Mouse (Mus musculus) hindbrain, embryonic 15.5 days (tissue): ENCODE data around the gene Isg15. TPM values are rescaled to one million over a fixed set of nuclear protein-coding genes. Genes with fewer than 3 reads are reported as not detected.
A peak's percentile ranks its signal among the peaks of the same experiment; 100 is the strongest.

Experiments used
- ATAC-seq: fragments of 200-750 bp; cut with Nextera tagmentation; 2 replicates; pipeline ENCODE4 v1.8.0; 2017; ENCODE audit warnings: low read depth, moderate number of reproducible peaks, moderate TSS enrichment; ENCODE audit not compliant: low FRiP score
- H3K27ac ChIP-seq: fragments of 300-500 bp; sonication (generic); replicated peaks from 2 replicates; pipeline ENCODE4 v1.5.1; 2015; ENCODE audit warnings: mild to moderate bottlenecking, inconsistent platforms
- H3K27me3 ChIP-seq: fragments of 300-500 bp; sonication (generic); 2 replicates; pipeline ENCODE4 v1.6.1; 2015; ENCODE audit warnings: control low read depth, inconsistent platforms
- H3K36me3 ChIP-seq: fragments of 300-500 bp; sonication (generic); 2 replicates; pipeline ENCODE4 v1.6.1; 2015; ENCODE audit warnings: control low read depth, inconsistent platforms
- H3K4me1 ChIP-seq: fragments of 300-500 bp; sonication (generic); replicated peaks from 2 replicates; pipeline ENCODE4 v1.6.1; 2015; ENCODE audit warnings: control low read depth, inconsistent platforms
- H3K4me2 ChIP-seq: fragments of 300-500 bp; sonication (generic); 2 replicates; pipeline ENCODE4 v1.6.1; 2015; ENCODE audit warnings: moderate library complexity, mild to moderate bottlenecking, inconsistent platforms
- H3K4me3 ChIP-seq: fragments of 300-500 bp; sonication (generic); 2 replicates; pipeline ENCODE4 v1.5.1; 2015; ENCODE audit warnings: mild to moderate bottlenecking, inconsistent platforms
- H3K9ac ChIP-seq: fragments of 300-500 bp; sonication (generic); 2 replicates; pipeline ENCODE4 v1.6.1; 2015; ENCODE audit warnings: inconsistent platforms
- H3K9me3 ChIP-seq: fragments of 300-500 bp; sonication (generic); 2 replicates; pipeline ENCODE4 v1.6.1; 2016; ENCODE audit warnings: control low read depth, inconsistent platforms
- WGBS: fragments of 180-500 bp; shearing (Covaris S2); methylation state at CpG from one replicate; pipeline ENCODE4 v1.1.7; 2015; 5-methylcytosine and 5-hydroxymethylcytosine counted together
- polyA plus RNA-seq: library from polyadenylated mRNA; unstranded; fragments of >200 nt; fragmentation: Nextera tagmentation; extraction: Ambion mirVana; gene quantifications from 2 replicates; pipeline ENCODE4 v1.2.1, GENCODE M21; 2015

The Isg15 gene
- polyA plus RNA-seq = 1.5 and 5.1 TPM in 2 replicates

DNA sequence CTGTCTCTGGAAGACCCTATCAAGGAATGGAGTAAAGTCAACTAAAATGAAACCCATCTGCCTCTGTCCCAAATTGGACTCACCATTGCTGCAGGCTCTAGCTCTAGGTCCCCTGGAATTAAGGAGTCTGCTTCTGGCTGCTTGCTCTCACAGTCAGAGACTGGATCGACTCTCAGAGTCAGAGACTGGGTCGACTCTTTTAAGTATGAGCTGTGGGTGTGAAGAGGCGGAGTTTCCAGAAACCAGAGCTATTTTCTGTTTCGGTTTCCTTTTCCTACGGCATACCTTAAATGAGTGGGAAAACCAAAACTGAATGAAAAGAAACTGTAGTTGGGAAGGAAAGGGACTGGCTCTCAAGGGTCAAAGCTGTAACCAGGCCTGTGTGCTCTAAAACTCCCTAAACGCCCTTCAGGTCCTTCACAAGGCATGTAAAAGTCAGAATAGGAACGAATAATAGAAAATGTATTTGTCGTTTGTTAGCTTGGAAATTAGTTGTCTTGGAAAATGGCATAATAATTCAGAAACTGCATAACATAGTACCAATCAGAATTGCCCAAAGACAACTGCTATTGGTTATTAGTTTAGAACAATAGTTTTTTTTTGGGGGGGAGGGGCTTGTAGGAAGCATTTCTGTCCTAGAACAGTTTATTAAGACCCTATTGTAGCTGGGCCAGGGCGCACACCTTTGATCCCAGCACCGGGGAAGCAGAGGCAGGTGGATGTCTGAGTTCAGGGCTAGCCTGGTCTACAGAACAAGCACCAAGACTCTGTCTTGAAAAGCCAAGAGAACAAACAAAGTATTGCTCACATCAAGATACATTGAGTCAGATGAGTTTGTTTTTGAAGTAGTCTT, at the start of gene Isg15:
TSS of gene Isg15 (minus strand) at position 196 of the 853 bp plus-strand sequence.
- Histone ChIP-seq H3K9ac (no peak within 1 kb of the TSS), H3K27me3 (no peaks in the 10 kb centered on the region), H3K4me1 (peaks cover 35% of the 10 kb centered on the region), H3K36me3 (no peaks in the 10 kb centered on the region), H3K4me2 (no peak within 1 kb of the TSS), H3K27ac (no peak within 1 kb of the TSS), H3K4me3 (no peak within 1 kb of the TSS), H3K9me3 (no peaks in the 10 kb centered on the region)
- WGBS = 69% methylated on average over 10 of the region's 10 CpGs
- ATAC-seq = no peak

DNA sequence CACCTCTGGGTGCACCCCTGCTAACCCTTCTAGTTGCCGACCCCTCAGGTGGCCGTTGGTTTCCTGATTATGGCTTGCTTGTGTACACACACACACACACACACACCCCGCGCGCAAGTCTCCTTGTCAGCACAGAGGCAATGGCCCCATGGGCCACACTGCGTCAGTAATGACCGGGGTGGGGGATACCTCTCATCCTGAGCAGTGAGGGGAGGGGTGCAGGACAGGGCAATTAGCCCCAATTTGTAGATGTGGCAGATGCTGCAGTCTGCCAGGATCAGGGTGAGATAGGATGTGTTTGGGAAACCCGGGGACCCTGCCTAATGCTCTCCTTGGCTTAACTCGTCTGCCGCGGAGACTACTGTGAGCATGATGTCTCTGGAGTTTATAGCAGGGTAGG, 48.9 kb upstream of the Isg15 start:
- H3K9ac ChIP-seq = no peak overlapping the region

DNA sequence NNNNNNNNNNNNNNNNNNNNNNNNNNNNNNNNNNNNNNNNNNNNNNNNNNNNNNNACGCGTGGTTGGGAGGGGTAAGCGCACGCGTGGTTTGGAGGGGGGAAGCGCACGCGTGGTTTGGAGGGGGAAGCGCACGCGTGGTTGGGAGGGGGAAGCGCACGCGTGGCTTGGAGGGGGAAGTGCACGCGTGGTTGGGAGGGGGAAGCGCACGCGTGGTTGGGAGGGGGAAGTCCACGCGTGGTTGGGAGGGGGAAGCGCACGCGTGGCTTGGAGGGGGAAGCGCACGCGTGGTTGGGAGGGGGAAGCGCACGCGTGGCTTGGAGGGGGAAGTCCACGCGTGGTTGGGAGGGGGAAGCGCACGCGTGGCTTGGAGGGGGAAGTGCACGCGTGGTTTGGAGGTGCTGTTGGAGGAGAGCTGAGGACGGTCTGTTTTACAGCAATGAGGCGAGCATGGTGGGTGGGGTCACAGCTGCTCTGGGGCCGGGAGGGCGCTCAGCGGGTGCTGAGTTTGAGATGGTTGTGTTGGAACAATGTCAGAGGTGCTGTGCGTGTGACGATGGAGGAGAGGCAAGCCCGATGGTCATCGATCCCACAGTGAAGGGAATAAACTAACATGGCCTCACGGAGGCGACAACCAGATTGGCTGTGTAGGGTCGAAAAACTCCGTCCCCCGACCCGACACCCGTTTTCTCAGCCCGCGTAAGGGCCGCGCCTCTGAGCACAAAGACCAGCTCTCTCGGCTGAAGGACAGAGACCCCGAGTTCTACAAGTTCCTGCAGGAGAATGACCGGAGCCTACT, 36.2 kb upstream of the Isg15 start:
- no peak for ATAC-seq
- H3K9ac ChIP-seq = no peak overlapping the region
- H3K4me2 ChIP-seq = peak overlapping the region; percentile 93
- no peaks in the 10 kb centered on the region for H3K9me3 ChIP-seq
- peaks cover 20% of the 10 kb centered on the region for H3K4me1 ChIP-seq
- WGBS = 25% methylated on average over 58 of the region's 60 CpGs
- peak overlapping the region; percentile 97 for H3K4me3 ChIP-seq
- no peak overlapping the region for H3K27ac ChIP-seq
- H3K36me3 ChIP-seq = peaks cover 38% of the 10 kb centered on the region
- H3K27me3 ChIP-seq = no peaks in the 10 kb centered on the region

More for the DNA sequence above, 48.9 kb upstream of the Isg15 start:
- Histone ChIP-seq H3K4me1 (peaks cover 4% of the 10 kb centered on the region), H3K4me3 (no peak overlapping the region), H3K4me2 (no peak overlapping the region), H3K9me3 (no peaks in the 10 kb centered on the region), H3K27me3 (peaks cover 4% of the 10 kb centered on the region), H3K36me3 (peaks cover 40% of the 10 kb centered on the region), H3K27ac (no peak overlapping the region)
- 70% methylated on average over 11 of the region's 11 CpGs for WGBS
- ATAC-seq = 0 out of 2 replicates have a peak, but pooled peaks have one; percentile 4

DNA sequence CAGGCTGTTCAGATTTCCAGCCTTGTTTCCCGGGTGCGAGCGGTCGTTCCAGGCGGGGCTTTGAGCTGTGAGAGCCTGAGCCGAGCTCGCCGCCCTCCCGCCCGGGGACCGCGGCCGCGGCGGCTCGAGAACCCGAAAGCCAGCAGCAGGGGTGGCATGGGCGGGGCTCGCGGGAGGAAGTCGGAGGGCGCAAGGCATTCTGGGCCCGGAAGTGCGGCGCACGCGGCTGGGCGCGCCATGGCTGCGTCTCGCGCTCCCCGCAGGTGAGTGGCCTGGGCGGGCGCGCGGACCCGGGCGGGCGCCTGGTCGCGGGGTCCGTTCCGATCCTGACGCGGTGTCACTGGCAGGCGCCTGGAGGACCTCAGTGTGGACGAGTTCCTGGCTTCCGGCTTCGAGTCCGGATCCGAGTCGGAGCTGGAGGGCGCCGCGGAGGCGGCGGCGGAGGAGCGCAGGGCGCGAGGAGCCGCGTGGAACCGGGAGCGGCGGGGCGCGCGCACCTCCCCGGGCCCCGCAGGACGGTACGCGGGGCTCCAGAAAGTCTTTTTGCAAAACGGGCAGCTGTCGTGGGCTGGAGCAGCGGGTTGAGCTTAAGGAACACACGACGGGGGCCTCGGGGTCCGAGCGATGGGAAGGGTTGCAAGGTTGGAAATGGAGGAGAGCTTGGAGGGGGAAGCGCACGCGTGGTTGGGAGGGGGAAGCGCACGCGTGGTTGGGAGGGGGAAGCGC, 35.4 kb upstream of the Isg15 start, which contains the start of gene Noc2l:
TSS of gene Noc2l (plus strand) at position 203 of the 726 bp plus-strand sequence.
- Histone ChIP-seq H3K9ac (peak within 1 kb of the TSS; percentile 82), H3K4me2 (peak within 1 kb of the TSS; percentile 93), H3K27me3 (no peaks in the 10 kb centered on the region), H3K4me1 (peaks cover 20% of the 10 kb centered on the region), H3K36me3 (peaks cover 37% of the 10 kb centered on the region), H3K9me3 (no peaks in the 10 kb centered on the region), H3K27ac (peak within 1 kb of the TSS; percentile 93), H3K4me3 (peak within 1 kb of the TSS; percentile 97)
- peak; percentile 88 for ATAC-seq
- WGBS = under 1% methylated on average over 86 of the region's 90 CpGs

DNA sequence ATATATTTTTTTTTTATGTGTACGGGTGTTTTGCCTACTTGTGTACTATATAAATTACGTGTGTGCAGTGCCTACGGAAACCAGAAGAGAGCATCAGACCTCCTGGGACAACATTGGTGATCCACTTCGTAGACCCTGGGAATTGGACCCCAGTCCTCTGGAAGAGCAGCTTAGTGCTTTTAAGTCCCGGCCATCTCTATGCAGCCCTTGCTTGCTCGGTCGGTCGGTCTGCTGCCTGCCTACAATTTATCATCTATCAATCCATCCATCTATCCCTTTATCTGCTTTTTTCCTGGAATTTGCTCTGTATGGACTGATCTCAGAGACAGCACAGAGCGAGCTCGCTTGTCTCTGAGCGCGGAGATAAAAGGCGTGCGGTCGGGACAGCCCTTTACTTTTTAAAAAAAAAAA, 34.7 kb upstream of the Isg15 start:
- under 1% methylated on average over 15 of the region's 15 CpGs for WGBS
- no peaks in the 10 kb centered on the region for H3K9me3 ChIP-seq
- peak overlapping the region; percentile 97 for H3K4me3 ChIP-seq
- H3K9ac ChIP-seq = peak overlapping the region; percentile 82
- H3K36me3 ChIP-seq = peaks cover 36% of the 10 kb centered on the region
- H3K4me1 ChIP-seq = peaks cover 20% of the 10 kb centered on the region
- H3K4me2 ChIP-seq = peak overlapping the region; percentile 93
- peak; percentile 38 for ATAC-seq
- H3K27ac ChIP-seq = peak overlapping the region; percentile 93
- H3K27me3 ChIP-seq = no peaks in the 10 kb centered on the region

DNA sequence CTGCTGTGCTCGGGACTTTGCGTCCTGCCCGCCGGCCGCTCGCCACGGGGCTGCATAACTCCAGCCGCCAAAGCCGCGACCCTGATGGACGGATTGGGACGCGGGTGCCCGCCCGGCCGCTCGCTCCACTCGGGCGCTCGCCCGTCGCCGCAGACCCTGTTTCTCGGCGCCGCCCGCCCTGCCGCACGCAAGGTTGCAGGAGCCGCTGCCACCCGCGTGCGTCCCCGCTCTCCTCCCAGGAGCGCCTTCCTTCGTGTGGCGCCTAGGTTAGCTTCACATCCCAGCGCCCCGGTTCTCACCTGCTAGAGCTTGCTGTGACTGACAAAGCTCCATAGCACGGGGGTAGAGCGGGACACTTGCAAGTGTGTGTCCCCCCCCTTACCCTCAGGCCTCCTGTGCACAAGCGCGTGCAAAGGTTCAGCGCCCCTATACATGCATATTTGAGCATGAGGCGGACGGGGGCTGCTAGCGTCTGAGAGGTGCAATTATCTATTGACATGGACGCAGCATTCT, 34.1 kb upstream of the Isg15 start, which contains the start of gene Plekhn1:
TSS of gene Plekhn1 (minus strand) at position 157 of the 513 bp plus-strand sequence.
- WGBS = under 1% methylated on average over 21 of the region's 48 CpGs
- peaks cover 20% of the 10 kb centered on the region for H3K4me1 ChIP-seq
- no peaks in the 10 kb centered on the region for H3K27me3 ChIP-seq
- ATAC-seq = peak; percentile 49
- H3K27ac ChIP-seq = peak within 1 kb of the TSS; percentile 93
- H3K36me3 ChIP-seq = peaks cover 35% of the 10 kb centered on the region
- H3K4me2 ChIP-seq = peak within 1 kb of the TSS; percentile 93
- no peaks in the 10 kb centered on the region for H3K9me3 ChIP-seq
- H3K9ac ChIP-seq = peak within 1 kb of the TSS; percentile 82
- H3K4me3 ChIP-seq = peak within 1 kb of the TSS; percentile 97

DNA sequence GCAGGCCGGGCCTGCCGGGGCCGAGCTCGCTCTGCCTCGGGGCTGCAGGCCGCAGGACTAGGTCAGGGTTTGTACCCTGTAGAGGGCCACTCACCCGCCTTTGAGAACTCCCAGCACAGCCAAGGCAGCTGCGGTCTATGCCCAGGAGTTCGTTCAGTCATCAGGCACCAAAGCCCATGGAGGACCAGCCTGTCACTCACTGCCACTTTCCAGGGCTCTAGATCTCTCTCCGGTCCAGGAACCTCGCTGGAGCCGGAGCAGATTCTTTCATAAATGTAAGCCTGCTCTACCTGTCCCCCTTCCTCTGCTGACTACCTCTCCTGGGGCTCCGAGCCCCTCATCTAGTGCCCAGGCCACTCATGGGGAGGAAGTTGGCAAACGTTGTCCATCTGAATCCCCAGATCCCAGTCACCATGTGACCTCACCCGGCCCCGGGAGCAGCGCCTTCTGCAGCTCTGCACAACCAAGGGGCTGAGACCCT, 33.4 kb upstream of the Isg15 start:
- Histone ChIP-seq H3K9me3 (no peaks in the 10 kb centered on the region), H3K4me1 (peaks cover 20% of the 10 kb centered on the region), H3K4me2 (peak overlapping the region; percentile 93), H3K4me3 (peak overlapping the region; percentile 97), H3K9ac (peak overlapping the region; percentile 62), H3K36me3 (peaks cover 35% of the 10 kb centered on the region), H3K27ac (peak overlapping the region; percentile 90), H3K27me3 (no peaks in the 10 kb centered on the region)
- ATAC-seq = 0 out of 2 replicates have a peak, but pooled peaks have one; percentile 10
- 2% methylated on average over 17 of the region's 17 CpGs for WGBS

DNA sequence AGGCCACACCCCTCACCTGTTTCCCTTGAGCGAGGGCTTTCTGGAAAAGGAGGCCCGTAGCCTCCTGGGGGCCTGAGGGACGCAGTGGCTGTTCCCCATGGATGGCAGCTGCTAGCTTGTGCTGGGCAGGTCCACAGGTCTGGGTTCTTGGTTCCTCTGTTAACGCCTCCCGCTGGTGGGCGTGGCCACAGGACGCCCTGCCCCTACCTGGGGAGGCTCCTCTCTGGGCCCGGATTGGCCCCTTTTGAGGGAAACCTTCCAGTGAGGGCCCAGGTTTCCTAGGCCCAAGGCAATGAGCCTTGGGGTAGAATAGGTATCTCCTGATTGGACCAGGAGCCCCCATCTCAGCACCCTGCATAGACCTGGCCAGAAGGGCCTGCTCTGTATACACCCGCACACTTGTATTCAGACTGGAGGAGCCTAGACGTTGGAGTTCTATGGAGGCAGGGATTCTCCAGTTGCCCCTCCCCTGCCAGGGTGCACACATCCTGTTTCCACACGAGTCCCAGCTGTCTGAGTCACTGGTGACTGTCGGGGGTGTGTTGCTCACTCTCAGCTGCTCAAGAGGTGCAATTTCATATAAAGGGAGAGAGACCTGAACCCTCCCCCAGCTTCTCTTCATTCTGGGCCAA, 27.9 kb upstream of the Isg15 start:
- H3K9ac ChIP-seq = no peak overlapping the region
- peak; percentile 51 for ATAC-seq
- 27% methylated on average over 12 of the region's 12 CpGs for WGBS

DNA sequence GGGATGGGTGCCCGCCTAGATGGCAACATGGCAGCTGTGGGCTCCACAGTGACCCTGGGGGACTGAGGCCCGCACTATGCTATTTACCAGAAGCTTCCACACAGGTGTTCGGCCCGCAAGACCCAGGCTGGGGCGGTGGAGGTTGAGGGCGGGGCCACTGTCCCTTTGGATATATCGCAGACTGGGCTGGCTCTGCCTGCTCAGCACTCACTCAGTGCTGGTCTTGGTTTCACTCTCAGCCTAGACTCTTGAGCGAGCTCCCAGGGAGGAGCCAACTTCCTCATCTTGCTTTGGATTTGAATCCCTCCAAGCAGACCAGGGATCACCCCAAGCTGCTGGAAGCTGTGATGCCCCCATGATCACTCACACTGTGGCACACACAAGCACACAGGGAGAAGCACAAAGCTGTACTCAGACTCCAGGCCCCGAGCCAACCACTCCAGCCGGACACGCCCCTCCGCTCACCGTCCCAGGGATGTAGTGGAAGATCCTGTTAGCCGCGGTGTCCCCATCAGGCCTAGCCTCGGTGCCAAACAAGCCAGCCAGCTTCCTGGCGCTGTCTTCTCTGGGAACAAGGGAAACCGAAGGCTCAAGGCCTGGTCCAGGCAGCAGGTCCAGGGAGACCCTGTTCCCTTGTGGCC, 27.3 kb upstream of the Isg15 start:
- no peaks in the 10 kb centered on the region for H3K9me3 ChIP-seq
- no peaks in the 10 kb centered on the region for H3K27me3 ChIP-seq
- no peak overlapping the region for H3K27ac ChIP-seq
- H3K4me1 ChIP-seq = no peaks in the 10 kb centered on the region
- no peak overlapping the region for H3K4me2 ChIP-seq
- H3K4me3 ChIP-seq = no peak overlapping the region
- WGBS = 40% methylated on average over 18 of the region's 18 CpGs
- 0 out of 2 replicates have a peak, but pooled peaks have one; percentile 5 for ATAC-seq
- H3K9ac ChIP-seq = no peak overlapping the region
- H3K36me3 ChIP-seq = peaks cover 30% of the 10 kb centered on the region

More for the DNA sequence above, 27.9 kb upstream of the Isg15 start:
- Histone ChIP-seq H3K4me1 (peaks cover 5% of the 10 kb centered on the region), H3K4me3 (no peak overlapping the region), H3K4me2 (no peak overlapping the region), H3K27me3 (no peaks in the 10 kb centered on the region), H3K36me3 (peaks cover 28% of the 10 kb centered on the region), H3K9me3 (no peaks in the 10 kb centered on the region), H3K27ac (no peak overlapping the region)

DNA sequence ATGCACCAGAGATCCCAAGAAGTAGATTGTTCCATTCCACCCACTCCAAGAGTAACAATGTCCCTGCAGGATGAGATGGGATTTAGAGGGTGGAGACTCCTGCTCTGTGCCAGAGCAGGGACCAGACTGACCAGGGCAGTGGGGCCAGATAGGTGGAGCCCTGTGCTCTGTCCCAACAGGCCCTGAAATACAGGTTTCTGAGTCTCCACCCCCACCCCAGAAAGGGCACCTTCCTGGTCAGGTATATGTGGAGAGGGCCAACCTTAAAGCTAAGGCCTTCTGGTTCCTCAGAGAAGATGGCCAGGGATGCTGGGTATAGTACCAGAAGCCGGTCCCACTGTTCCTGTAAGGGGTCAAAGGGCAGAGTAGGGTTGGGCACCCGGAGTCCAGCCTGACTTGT, 23.7 kb upstream of the Isg15 start:
- ATAC-seq = no peak
- WGBS = 81% methylated on average over 2 of the region's 2 CpGs
- Histone ChIP-seq H3K27ac (no peak overlapping the region), H3K27me3 (no peaks in the 10 kb centered on the region), H3K36me3 (peaks cover 7% of the 10 kb centered on the region; the same call in 1 of the 2 replicates), H3K4me3 (no peak overlapping the region), H3K9ac (no peak overlapping the region), H3K4me2 (no peak overlapping the region), H3K9me3 (no peaks in the 10 kb centered on the region), H3K4me1 (no peaks in the 10 kb centered on the region)
